Mouse (Mus musculus) limb, embryonic 13.5 days (tissue): ENCODE data around the gene Cherp. TPM values are rescaled to one million over a fixed set of nuclear protein-coding genes. Genes with fewer than 3 reads are reported as not detected.

Experiments
- ATAC-seq: fragments of 200-750 bp; cut with Nextera tagmentation; 2 replicates; pipeline ENCODE4 v1.8.0; 2017; ENCODE audit warnings: low read depth, moderate number of reproducible peaks, moderate TSS enrichment; ENCODE audit not compliant: low FRiP score
- H3K27ac ChIP-seq: fragments of 300-500 bp; sonication (generic); 2 replicates; pipeline ENCODE4 v1.5.1; 2015; ENCODE audit warnings: inconsistent platforms, mild to moderate bottlenecking, moderate library complexity
- H3K27me3 ChIP-seq: fragments of 300-500 bp; sonication (generic); 2 replicates; pipeline ENCODE4 v1.6.1; 2015; ENCODE audit warnings: mild to moderate bottlenecking, inconsistent platforms
- H3K36me3 ChIP-seq: fragments of 300-500 bp; sonication (generic); 2 replicates; pipeline ENCODE4 v1.6.1; 2015; ENCODE audit warnings: inconsistent platforms, mild to moderate bottlenecking, moderate library complexity
- H3K4me1 ChIP-seq: fragments of 300-500 bp; sonication (generic); 2 replicates; pipeline ENCODE4 v1.6.1; 2015; ENCODE audit warnings: inconsistent platforms
- H3K4me2 ChIP-seq: fragments of 300-500 bp; sonication (generic); replicated peaks from 2 replicates; pipeline ENCODE4 v1.6.1; 2015; ENCODE audit warnings: inconsistent platforms, mild to moderate bottlenecking, moderate library complexity
- H3K4me3 ChIP-seq: fragments of 300-500 bp; sonication (generic); 2 replicates; pipeline ENCODE4 v1.5.1; 2015; ENCODE audit warnings: moderate library complexity, mild to moderate bottlenecking, inconsistent platforms
- H3K9ac ChIP-seq: fragments of 300-500 bp; sonication (generic); 2 replicates; pipeline ENCODE4 v1.6.1; 2015; ENCODE audit warnings: mild to moderate bottlenecking, inconsistent platforms
- H3K9me3 ChIP-seq: fragments of 300-500 bp; sonication (generic); 2 replicates; pipeline ENCODE4 v1.6.1; 2016; ENCODE audit warnings: inconsistent platforms
- WGBS: fragments of 180-500 bp; shearing (Covaris S2); methylation state at CpG from one replicate; pipeline ENCODE4 v1.1.7; 2015; 5-methylcytosine and 5-hydroxymethylcytosine counted together
- polyA plus RNA-seq: library from polyadenylated mRNA; unstranded; fragments of >200 nt; fragmentation: Nextera tagmentation; extraction: Ambion mirVana; gene quantifications from 2 replicates; pipeline ENCODE4 v1.2.1, GENCODE M21; 2015

Gene Cherp
- 59.1 and 69.8 TPM in 2 replicates for polyA plus RNA-seq

DNA sequence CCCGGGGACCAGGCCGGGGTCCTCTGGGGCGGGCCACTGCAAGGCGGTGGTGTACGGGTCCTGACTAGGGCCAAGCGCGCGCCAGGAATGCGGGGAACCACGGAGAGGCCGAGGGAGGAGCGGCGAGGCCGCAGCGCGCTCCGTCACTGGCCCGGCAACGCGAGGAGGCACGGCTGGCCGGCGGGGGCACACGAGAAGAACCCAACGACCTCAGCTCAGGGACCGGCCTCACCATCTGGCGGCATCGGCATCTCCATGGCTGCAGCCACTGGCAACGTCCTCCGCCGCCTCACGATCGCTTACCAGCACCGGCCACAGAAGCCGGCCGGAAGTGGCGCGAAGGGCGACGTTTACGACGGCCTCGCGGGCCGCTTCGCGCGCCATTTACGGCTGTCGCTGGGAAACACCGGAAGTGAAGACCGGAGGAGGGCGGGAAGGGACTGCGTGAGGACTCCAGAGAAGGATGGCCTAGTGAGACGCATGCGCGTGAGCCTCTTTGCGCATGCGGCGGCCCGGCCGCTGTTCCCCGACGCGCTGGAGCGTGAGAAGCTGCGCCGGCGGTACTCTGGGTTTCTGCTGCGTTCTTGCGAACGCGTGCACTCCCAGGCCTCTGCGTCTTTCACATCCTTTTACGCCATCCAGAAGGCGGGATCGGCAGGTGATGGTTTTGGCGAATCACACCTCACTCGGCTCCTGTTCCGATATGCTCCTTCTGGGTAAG lies at the start of gene Cherp:
Cherp (minus strand) TSS at position 401 of the 721 bp plus-strand sequence.
- Histone ChIP-seq H3K9ac (peak within 1 kb of the TSS; percentile 91), H3K4me3 (peak within 1 kb of the TSS; percentile 94), H3K4me2 (peak within 1 kb of the TSS; percentile 99), H3K27ac (peak within 1 kb of the TSS; percentile 88), H3K27me3 (no peaks in the 10 kb centered on the region), H3K9me3 (no peaks in the 10 kb centered on the region), H3K4me1 (peaks cover 20% of the 10 kb centered on the region), H3K36me3 (peaks cover 51% of the 10 kb centered on the region)
- ATAC-seq: peak; percentile 96
- WGBS: under 1% methylated on average over 80 of the region's 80 CpGs

DNA sequence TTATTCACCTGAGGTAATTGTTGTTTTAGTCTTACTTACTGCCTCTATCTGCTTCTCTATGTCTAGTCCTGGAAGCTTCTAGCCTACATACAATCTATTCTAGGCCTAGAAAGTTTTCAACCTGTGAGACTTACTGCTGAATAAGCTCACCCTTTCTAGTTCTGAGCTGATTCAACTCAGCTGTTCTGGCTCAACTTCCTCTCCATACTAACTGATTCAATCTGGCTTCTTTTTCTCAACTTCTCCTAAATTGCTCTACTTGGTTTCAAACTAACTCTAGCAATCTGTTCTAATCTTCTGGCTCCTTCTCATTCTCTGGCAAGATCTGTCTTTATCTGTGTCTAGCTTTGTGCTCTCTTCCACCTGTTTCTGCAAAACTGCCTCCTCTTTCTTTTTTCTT lies 46.9 kb upstream of the Cherp start:
- peaks cover 7% of the 10 kb centered on the region for H3K36me3 ChIP-seq
- H3K9me3 ChIP-seq: no peaks in the 10 kb centered on the region
- no peaks in the 10 kb centered on the region for H3K4me1 ChIP-seq
- ATAC-seq: no peak
- H3K27me3 ChIP-seq: no peaks in the 10 kb centered on the region
- no peak overlapping the region for H3K4me2 ChIP-seq
- H3K27ac ChIP-seq: no peak overlapping the region
- no peak overlapping the region for H3K4me3 ChIP-seq
- H3K9ac ChIP-seq: no peak overlapping the region

DNA sequence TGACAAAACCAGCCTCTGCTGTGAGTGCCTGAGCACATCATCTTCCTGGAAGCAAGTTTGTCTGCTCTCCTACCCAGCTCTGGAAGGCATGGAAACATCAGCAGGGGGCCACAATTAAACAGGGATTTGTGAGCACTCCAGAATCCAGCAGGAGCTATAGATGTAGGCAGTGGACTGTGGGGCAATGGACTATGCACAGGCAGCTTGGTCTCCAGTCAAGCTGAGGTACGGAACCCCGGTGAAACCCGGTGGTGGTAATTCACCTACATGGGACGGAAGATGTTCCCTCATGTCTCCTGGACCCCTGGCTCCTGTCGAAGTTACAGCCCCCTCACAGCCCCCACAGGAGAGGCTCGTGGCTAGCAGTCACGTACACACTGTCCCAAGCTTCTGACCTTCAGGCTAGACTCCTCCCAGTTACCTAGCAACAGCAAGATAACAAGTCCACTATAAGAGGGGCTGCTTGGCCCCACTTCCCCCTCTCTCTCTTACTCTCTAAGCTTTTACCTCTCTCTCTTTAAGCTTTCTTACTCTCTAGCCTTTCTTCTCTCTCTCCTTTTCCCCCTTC lies 42.5 kb upstream of the Cherp start:
- WGBS: 76% methylated on average over 7 of the region's 7 CpGs
- Histone ChIP-seq H3K9me3 (no peaks in the 10 kb centered on the region), H3K36me3 (peaks cover 4% of the 10 kb centered on the region; the same call in 1 of the 2 replicates), H3K4me2 (no peak overlapping the region), H3K4me3 (no peak overlapping the region), H3K9ac (no peak overlapping the region), H3K27me3 (no peaks in the 10 kb centered on the region), H3K27ac (no peak overlapping the region), H3K4me1 (no peaks in the 10 kb centered on the region)
- no peak for ATAC-seq

DNA sequence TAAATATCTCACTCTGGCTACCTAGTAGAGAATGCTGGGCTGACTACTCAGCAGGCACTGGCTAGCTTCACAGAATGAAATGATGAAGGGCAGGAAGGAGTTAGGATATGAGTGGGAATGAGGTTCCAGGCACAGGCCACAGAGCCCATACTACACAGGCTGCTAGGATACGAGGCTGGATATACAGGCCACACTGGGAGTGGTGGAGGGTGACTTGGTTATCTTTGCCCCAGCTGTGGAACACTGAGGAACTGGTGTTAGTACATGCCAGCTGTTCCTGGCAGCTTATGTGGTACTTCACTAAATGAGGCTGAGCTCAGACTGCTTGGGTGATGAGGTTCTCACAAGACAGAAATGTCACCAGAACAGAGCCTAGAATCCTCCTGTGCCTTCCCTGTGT lies 38.1 kb upstream of the Cherp start:
- no peaks in the 10 kb centered on the region for H3K9me3 ChIP-seq
- ATAC-seq: no peak
- H3K4me2 ChIP-seq: no peak overlapping the region
- no peaks in the 10 kb centered on the region for H3K27me3 ChIP-seq
- peaks cover 4% of the 10 kb centered on the region; the same call in 1 of the 2 replicates for H3K36me3 ChIP-seq
- 91% methylated on average over 1 of the region's 1 CpGs for WGBS
- H3K4me1 ChIP-seq: 0 out of 2 replicates have a peak, but pooled peaks cover 4% of the 10 kb centered on the region
- no peak overlapping the region for H3K4me3 ChIP-seq
- no peak overlapping the region for H3K9ac ChIP-seq
- no peak overlapping the region for H3K27ac ChIP-seq

DNA sequence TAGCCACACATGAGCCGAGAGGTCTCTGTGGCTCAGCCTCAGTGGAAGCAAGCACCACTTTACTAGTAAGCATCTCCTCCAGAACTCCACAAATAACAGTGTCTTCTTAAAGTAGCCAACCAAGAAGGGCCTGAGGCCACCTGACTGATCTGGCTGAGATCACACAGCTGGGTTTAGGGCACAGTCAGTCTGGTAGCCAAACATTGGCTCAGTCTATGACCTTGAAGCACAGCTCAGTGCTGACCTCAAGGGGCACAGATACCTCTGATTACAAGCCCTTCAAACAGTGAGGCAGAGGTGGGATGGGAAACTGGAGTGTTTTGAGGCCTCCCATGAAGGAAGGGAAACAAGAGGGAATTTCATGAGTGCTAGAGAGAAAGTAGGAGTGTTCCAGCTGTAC lies 37.6 kb upstream of the Cherp start:
- H3K9ac ChIP-seq: no peak overlapping the region
- ATAC-seq: no peak
- no peaks in the 10 kb centered on the region for H3K27me3 ChIP-seq
- H3K36me3 ChIP-seq: peaks cover 4% of the 10 kb centered on the region; the same call in 1 of the 2 replicates
- no peak overlapping the region for H3K4me2 ChIP-seq
- peaks cover 6% of the 10 kb centered on the region; the same call in 1 of the 2 replicates for H3K4me1 ChIP-seq
- WGBS: 90% methylated on average over 1 of the region's 1 CpGs
- no peak overlapping the region for H3K27ac ChIP-seq
- no peak overlapping the region for H3K4me3 ChIP-seq
- H3K9me3 ChIP-seq: no peaks in the 10 kb centered on the region

DNA sequence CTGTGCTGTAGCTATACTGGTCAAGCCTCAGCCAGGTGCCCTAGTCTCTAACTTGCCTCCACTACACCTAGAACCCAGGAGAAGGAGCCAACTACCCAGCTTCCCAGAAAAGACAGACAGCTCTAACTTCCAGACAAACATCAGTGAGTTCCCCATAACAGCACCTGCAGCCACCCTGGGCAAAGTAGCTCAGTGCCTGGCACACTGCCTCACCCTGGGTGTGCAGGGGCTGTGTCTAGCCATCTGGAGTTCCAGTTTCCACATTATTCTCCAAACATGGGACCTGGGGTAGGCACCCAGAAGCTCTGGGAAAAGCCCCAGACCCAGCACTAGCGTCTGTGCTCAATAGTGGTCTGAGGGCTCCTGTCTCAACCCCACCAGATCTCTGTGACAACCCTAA lies 32.5 kb upstream of the Cherp start:
- Histone ChIP-seq H3K36me3 (peaks cover 15% of the 10 kb centered on the region), H3K4me1 (peaks cover 23% of the 10 kb centered on the region; the same call in 1 of the 2 replicates), H3K9me3 (no peaks in the 10 kb centered on the region), H3K9ac (no peak overlapping the region), H3K27ac (no peak overlapping the region; the same call in 1 of the 2 replicates), H3K4me2 (no peak overlapping the region), H3K4me3 (no peak overlapping the region), H3K27me3 (no peaks in the 10 kb centered on the region)
- WGBS: 86% methylated on average over 1 of the region's 1 CpGs
- ATAC-seq: no peak

DNA sequence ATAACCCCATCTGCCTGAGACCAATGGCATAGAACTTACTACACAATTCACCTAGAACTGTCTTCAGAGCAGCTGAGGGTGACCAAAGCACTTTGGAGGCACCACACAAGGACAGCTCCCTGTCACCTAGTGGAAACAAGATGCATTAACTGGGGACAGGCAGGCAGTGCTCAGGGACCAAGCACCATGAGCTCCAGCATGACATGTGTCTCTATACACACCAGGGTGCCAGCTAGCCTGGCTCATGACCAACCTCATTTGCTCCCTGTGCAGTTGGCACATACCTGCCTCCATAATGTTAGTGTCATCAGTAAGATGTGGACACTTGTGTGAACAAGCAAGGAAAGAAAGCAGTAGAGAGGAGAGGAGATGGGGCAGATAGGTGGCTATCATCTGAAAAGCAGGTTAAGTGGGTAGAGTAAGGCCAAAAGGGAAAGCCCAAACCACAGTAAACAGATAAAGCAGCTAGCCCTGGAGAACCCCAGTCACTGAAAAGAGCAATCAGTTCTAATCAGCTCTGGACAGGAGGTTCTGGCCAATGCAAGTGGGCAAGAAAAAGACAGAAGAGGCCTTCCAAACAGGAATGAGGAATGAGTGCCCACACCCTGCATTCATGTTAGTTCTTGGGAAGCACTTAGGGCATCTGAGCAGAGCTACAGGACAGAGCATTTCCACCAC lies 29.8 kb upstream of the Cherp start:
- Histone ChIP-seq H3K27ac (no peak overlapping the region), H3K4me2 (no peak overlapping the region), H3K9ac (no peak overlapping the region), H3K9me3 (no peaks in the 10 kb centered on the region), H3K4me1 (peaks cover 20% of the 10 kb centered on the region; the same call in 1 of the 2 replicates), H3K4me3 (no peak overlapping the region), H3K27me3 (no peaks in the 10 kb centered on the region), H3K36me3 (peaks cover 21% of the 10 kb centered on the region)
- no peak for ATAC-seq

DNA sequence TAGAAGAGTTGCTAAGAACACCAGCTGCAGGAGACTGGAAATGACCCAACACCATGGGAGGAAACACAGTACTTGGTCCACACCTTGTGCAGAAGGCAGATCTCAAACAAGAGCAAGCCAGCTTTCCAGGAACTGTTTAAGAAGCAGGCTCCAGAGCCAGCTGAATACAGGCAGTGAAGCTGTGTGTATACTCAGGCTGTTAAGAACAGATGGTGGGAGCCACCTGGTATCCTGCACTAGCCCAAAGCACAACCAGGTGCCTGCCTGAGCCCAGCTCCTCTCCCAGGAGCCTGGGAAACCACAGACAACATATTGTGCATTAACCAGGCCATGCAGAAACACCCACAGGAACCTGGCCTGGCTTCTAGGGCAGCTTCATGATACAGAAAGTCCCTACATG lies 29.1 kb upstream of the Cherp start:
- Histone ChIP-seq H3K36me3 (peaks cover 24% of the 10 kb centered on the region), H3K4me1 (peaks cover 20% of the 10 kb centered on the region; the same call in 1 of the 2 replicates), H3K27ac (no peak overlapping the region), H3K4me2 (no peak overlapping the region), H3K9me3 (no peaks in the 10 kb centered on the region), H3K9ac (no peak overlapping the region; the same call in 1 of the 2 replicates), H3K4me3 (no peak overlapping the region), H3K27me3 (no peaks in the 10 kb centered on the region)
- no peak for ATAC-seq

DNA sequence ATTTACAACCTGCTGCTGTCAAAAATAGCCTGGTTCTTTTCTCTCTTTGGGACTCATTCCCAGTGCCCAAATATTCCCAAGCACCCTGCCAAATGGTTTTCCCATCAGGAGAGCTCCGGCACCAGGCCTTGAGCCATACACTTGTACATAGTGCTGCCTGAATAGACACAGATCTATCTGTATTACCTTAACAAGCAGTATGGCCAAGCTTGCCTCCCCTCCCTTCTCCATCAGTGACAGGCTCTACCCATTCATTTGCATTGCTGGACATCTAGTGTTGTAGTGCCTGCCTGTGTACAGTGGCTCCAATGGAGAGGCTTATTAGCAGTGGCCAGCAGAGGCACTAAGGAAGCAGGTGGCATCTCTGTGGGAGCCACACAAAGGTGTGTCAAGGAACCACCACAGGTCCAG lies 25.5 kb upstream of the Cherp start:
- ATAC-seq: no peak
- Histone ChIP-seq H3K9me3 (no peaks in the 10 kb centered on the region), H3K27me3 (no peaks in the 10 kb centered on the region), H3K4me3 (no peak overlapping the region), H3K4me2 (no peak overlapping the region), H3K9ac (no peak overlapping the region), H3K36me3 (peaks cover 45% of the 10 kb centered on the region), H3K4me1 (peaks cover 12% of the 10 kb centered on the region; the same call in 1 of the 2 replicates), H3K27ac (no peak overlapping the region)
- WGBS: 95% methylated on average over 1 of the region's 1 CpGs

DNA sequence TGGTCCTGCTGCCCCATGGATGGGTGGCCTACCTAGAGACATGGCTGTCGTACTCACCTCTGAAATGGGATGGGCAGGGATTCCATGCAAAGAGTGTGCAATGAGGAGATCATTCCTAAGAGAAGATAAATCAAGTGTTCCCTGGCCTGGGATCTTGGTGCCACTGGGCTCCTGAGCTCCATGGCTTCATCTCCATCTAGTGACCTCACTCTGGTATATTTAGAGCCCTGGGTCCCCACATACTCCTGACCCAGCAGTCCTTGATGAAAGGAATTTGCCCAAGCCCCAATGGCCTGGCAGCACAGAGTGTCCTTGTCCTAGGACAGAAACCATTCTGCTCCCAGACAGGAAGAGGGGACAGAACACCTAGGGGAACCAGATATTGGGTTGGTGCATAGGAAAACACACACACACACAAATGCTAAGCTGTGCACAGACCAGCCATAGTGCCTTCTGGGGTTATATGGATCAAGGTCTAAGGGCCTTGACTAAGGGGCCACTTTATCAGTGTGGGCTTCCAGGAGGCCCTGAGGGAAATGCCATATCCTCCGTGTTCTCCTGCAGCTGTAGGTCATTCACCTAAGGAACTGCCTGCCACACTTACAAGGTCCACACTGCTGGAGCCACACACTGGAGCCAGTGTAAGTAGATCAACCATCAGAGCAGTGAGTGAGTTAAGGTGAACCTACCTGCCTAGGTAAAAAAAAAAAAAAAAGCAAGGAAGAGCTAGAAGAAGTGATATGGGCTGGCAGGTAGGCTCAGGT lies 24.7 kb upstream of the Cherp start:
- ATAC-seq: no peak
- H3K36me3 ChIP-seq: peaks cover 53% of the 10 kb centered on the region
- WGBS: 82% methylated on average over 2 of the region's 2 CpGs

DNA sequence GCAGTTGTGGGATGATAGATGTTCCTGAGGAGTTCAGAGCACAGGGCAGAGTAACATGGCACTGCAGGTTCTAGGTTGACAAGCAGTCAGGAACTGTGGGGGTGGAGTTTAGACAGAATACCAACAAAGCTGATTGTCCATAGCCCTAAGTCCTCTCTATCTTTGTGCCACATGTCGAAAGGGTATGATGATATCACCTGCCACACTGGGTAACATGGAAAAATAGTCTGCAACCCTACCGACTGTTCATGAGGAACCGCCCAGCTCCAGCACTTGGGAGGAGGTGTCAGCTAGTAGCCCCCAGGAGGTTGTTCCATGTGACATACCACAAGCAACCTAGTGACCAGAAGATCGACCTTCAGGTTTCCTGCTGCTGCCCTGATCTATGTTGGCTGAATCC lies 23.5 kb upstream of the Cherp start:
- peaks cover 49% of the 10 kb centered on the region for H3K36me3 ChIP-seq
- H3K27me3 ChIP-seq: no peaks in the 10 kb centered on the region

More for the DNA sequence above, 24.7 kb upstream of the Cherp start:
- no peak overlapping the region for H3K4me3 ChIP-seq
- H3K9me3 ChIP-seq: no peaks in the 10 kb centered on the region
- no peak overlapping the region for H3K4me2 ChIP-seq
- H3K27ac ChIP-seq: no peak overlapping the region
- no peak overlapping the region for H3K9ac ChIP-seq
- peaks cover 12% of the 10 kb centered on the region; the same call in 1 of the 2 replicates for H3K4me1 ChIP-seq
- H3K27me3 ChIP-seq: no peaks in the 10 kb centered on the region

DNA sequence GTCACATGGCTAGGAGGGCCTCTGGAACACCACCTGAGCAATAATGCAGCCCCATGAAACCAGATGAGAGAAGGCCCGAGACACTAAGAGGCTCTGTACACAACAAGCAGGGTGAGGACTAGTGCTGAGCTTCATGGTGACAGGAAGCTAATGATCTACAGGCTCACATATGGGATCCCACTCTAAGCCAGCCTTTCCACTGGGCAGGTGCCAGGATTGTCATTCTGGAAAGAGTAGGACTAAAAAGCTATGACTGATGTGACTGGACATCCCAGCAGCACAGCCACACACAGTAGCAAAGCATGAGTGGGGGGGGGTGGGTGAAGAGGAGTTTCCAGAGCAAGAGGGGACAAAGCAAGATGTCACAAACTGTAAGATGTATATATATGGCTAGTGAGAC lies 22.9 kb upstream of the Cherp start:
- no peak overlapping the region for H3K9ac ChIP-seq
- H3K4me2 ChIP-seq: no peak overlapping the region
- no peak overlapping the region for H3K4me3 ChIP-seq
- H3K27me3 ChIP-seq: no peaks in the 10 kb centered on the region
- no peak for ATAC-seq
- no peak overlapping the region; the same call in 1 of the 2 replicates for H3K27ac ChIP-seq
- H3K36me3 ChIP-seq: peaks cover 46% of the 10 kb centered on the region
- H3K9me3 ChIP-seq: no peaks in the 10 kb centered on the region
- H3K4me1 ChIP-seq: peaks cover 14% of the 10 kb centered on the region
- 82% methylated on average over 1 of the region's 1 CpGs for WGBS

More for the DNA sequence above, 23.5 kb upstream of the Cherp start:
- Histone ChIP-seq H3K4me3 (no peak overlapping the region), H3K27ac (no peak overlapping the region), H3K4me1 (peaks cover 16% of the 10 kb centered on the region), H3K9me3 (no peaks in the 10 kb centered on the region), H3K4me2 (no peak overlapping the region), H3K9ac (no peak overlapping the region)
- ATAC-seq: no peak
- 91% methylated on average over 4 of the region's 4 CpGs for WGBS
